Mouse (Mus musculus) embryonic fibroblast, embryonic 13.5 days (primary cell): ENCODE data around the gene Gdpd2. TPM values are rescaled to one million over a fixed set of nuclear protein-coding genes. Genes with fewer than 3 reads are reported as not detected.

ENCODE experiments used
- H3K27ac ChIP-seq: 2 replicates; pipeline ENCODE4 v1.5.1; 2012; ENCODE audit warnings: low read length, control low read depth, inconsistent platforms; ENCODE audit not compliant: insufficient read depth
- H3K4me1 ChIP-seq: 2 replicates; pipeline ENCODE4 v1.6.1; 2011; ENCODE audit warnings: low read length; ENCODE audit not compliant: control insufficient read depth, insufficient read depth
- H3K4me3 ChIP-seq: 2 replicates; pipeline ENCODE4 v1.5.1; 2011; ENCODE audit warnings: mild to moderate bottlenecking, control low read depth, low read length; ENCODE audit not compliant: insufficient read depth
- CTCF ChIP-seq: IDR thresholded peaks from 2 replicates; pipeline ENCODE4 v1.5.1; 2011; ENCODE audit warnings: mild to moderate bottlenecking, control low read depth, low read length, moderate library complexity, borderline replicate concordance; ENCODE audit not compliant: insufficient read depth
- POLR2A ChIP-seq: IDR thresholded peaks from 2 replicates; pipeline ENCODE4 v1.6.1; 2011; ENCODE audit warnings: low read depth, mild to moderate bottlenecking, control low read depth, low read length, moderate library complexity
- polyA plus RNA-seq: library from polyadenylated mRNA; stranded (reverse); fragments of >200 nt; gene quantifications from 2 replicates; pipeline ENCODE4 v1.2.4, GENCODE M21; 2011; ENCODE audit warnings: low read depth; ENCODE audit not compliant: missing spikeins, insufficient read length

The Gdpd2 gene
- polyA plus RNA-seq, 1 experiment, result 3.5 TPM

GRCm38 (mm10) chrX:100739443-100739842, 9.8 kb downstream of the Gdpd2 start:
- no peak for TF ChIP-seq CTCF
- TF ChIP-seq POLR2A, result no peak
- H3K4me1 ChIP-seq, result no peaks in the 10 kb centered on the region
- no peak overlapping the region for H3K27ac ChIP-seq
- peak overlapping the region; percentile 12 for H3K4me3 ChIP-seq

GRCm38 (mm10) chrX:100740785-100741184, 11.1 kb downstream of the Gdpd2 start:
- H3K4me3 ChIP-seq, result no peak overlapping the region
- no peaks in the 10 kb centered on the region for H3K4me1 ChIP-seq
- no peak for TF ChIP-seq CTCF
- no peak for TF ChIP-seq POLR2A
- H3K27ac ChIP-seq, result no peak overlapping the region; the same call in 1 of the 2 replicates

- no peak for TF ChIP-seq POLR2A
- TF ChIP-seq CTCF, result no peak
- Histone ChIP-seq H3K27ac (no peak overlapping the region), H3K4me1 (no peaks in the 10 kb centered on the region), H3K4me3 (no peak overlapping the region)
Measured at GRCm38 (mm10) chrX:100741940-100742339, 12.3 kb downstream of the Gdpd2 start.

GRCm38 (mm10) chrX:100765855-100766254, 36.2 kb downstream of the Gdpd2 start:
- H3K4me3 ChIP-seq, result no peak overlapping the region
- TF ChIP-seq CTCF (no peak), POLR2A (no peak)
- no peaks in the 10 kb centered on the region for H3K4me1 ChIP-seq
- no peak overlapping the region for H3K27ac ChIP-seq

GRCm38 (mm10) chrX:100767181-100767884, 37.7 kb downstream of the Gdpd2 start, which contains the start of gene Dlg3:
Gene Dlg3, plus strand, starts transcription at chrX:100767722.
- TF ChIP-seq CTCF (peak; percentile 46; the same call in 1 of the 2 replicates), POLR2A (no peak)
- no peaks in the 10 kb centered on the region for H3K4me1 ChIP-seq
- no peak within 1 kb of the TSS for H3K27ac ChIP-seq
- peak within 1 kb of the TSS; percentile 28 for H3K4me3 ChIP-seq

- TF ChIP-seq CTCF, result no peak
- no peak for TF ChIP-seq POLR2A
- Histone ChIP-seq H3K27ac (no peak overlapping the region), H3K4me3 (peak overlapping the region; percentile 28), H3K4me1 (no peaks in the 10 kb centered on the region)
Measured at GRCm38 (mm10) chrX:100767885-100768626, 38.4 kb downstream of the Gdpd2 start.

GRCm38 (mm10) chrX:100769281-100769680, 39.6 kb downstream of the Gdpd2 start:
- no peak for TF ChIP-seq CTCF
- no peak for TF ChIP-seq POLR2A
- Histone ChIP-seq H3K27ac (no peak overlapping the region), H3K4me1 (no peaks in the 10 kb centered on the region), H3K4me3 (no peak overlapping the region)

GRCm38 (mm10) chrX:100774341-100774811, 44.7 kb downstream of the Gdpd2 start:
- Histone ChIP-seq H3K27ac (no peak overlapping the region), H3K4me1 (no peaks in the 10 kb centered on the region; the same call in 1 of the 2 replicates), H3K4me3 (peak overlapping the region; percentile 56)
- TF ChIP-seq POLR2A, result no peak
- TF ChIP-seq CTCF, result peak; percentile 44; the same call in 1 of the 2 replicates

GRCm38 (mm10) chrX:100775405-100775804, 45.7 kb downstream of the Gdpd2 start:
- no peak for TF ChIP-seq CTCF
- TF ChIP-seq POLR2A, result no peak
- H3K4me1 ChIP-seq, result no peaks in the 10 kb centered on the region; the same call in 1 of the 2 replicates
- H3K27ac ChIP-seq, result no peak overlapping the region
- H3K4me3 ChIP-seq, result no peak overlapping the region
